Mouse (Mus musculus): ENCODE measurements around the gene Ptov1.

Ptov1 gene

GRCm38 (mm10) chr7:44869697-44870528, at the start of gene Ptov1:
Gene Ptov1, minus strand, starts transcription at chr7:44869788.
- peak; percentile 78 to 84 for DNase-seq (ENCODE audit: low spot score in 2 of 2)

GRCm38 (mm10) chr7:44919127-44919526, 49.5 kb upstream of the Ptov1 start:
- DNase-seq (ENCODE audit: low spot score in 2 of 2): no peak

- DNase-seq (ENCODE audit: low spot score in 2 of 2): no peak
Observed at GRCm38 (mm10) chr7:44918219-44918618, 48.6 kb upstream of the Ptov1 start.

- DNase-seq (ENCODE audit: low spot score in 2 of 2): no peak
Observed at GRCm38 (mm10) chr7:44916881-44917280, 47.3 kb upstream of the Ptov1 start.

GRCm38 (mm10) chr7:44916191-44916590, 46.6 kb upstream of the Ptov1 start:
- DNase-seq (ENCODE audit: low spot score in 2 of 2): no peak

GRCm38 (mm10) chr7:44915314-44915713, 45.7 kb upstream of the Ptov1 start:
- DNase-seq (ENCODE audit: low spot score in 2 of 2): no peak

- DNase-seq (ENCODE audit: low spot score in 2 of 2): no peak
Observed at GRCm38 (mm10) chr7:44914396-44914795, 44.8 kb upstream of the Ptov1 start.

GRCm38 (mm10) chr7:44908706-44909476, 39.3 kb upstream of the Ptov1 start:
- no peak for DNase-seq (ENCODE audit: low spot score in 2 of 2)

GRCm38 (mm10) chr7:44905430-44905829, 35.8 kb upstream of the Ptov1 start:
- no peak for DNase-seq (ENCODE audit: low spot score in 2 of 2)

- peak; percentile 64 to 67 for DNase-seq (ENCODE audit: low spot score in 2 of 2)
Observed at GRCm38 (mm10) chr7:44901230-44901722, 31.7 kb upstream of the Ptov1 start.

GRCm38 (mm10) chr7:44900632-44901031, 31.0 kb upstream of the Ptov1 start:
- DNase-seq (ENCODE audit: low spot score in 2 of 2): no peak

GRCm38 (mm10) chr7:44898607-44899006, 29.0 kb upstream of the Ptov1 start:
- DNase-seq (ENCODE audit: low spot score in 2 of 2): no peak

- DNase-seq (ENCODE audit: low spot score in 2 of 2): no peak
Observed at GRCm38 (mm10) chr7:44896499-44896898, 26.9 kb upstream of the Ptov1 start.

GRCm38 (mm10) chr7:44895593-44896434, 26.2 kb upstream of the Ptov1 start, which contains the start of gene Fuz:
Gene Fuz, plus strand, starts transcription at chr7:44896079.
- DNase-seq (ENCODE audit: low spot score in 2 of 2): peak; percentile 78 to 80

- no peak for DNase-seq (ENCODE audit: low spot score in 2 of 2)
Observed at GRCm38 (mm10) chr7:44895206-44895592, 25.6 kb upstream of the Ptov1 start.

GRCm38 (mm10) chr7:44894175-44894574, 24.6 kb upstream of the Ptov1 start:
- no peak for DNase-seq (ENCODE audit: low spot score in 2 of 2)

GRCm38 (mm10) chr7:44893197-44893596, 23.6 kb upstream of the Ptov1 start:
- no peak for DNase-seq (ENCODE audit: low spot score in 2 of 2)

- DNase-seq (ENCODE audit: low spot score in 2 of 2): peak; percentile 81 to 82
Observed at GRCm38 (mm10) chr7:44892276-44892921, 22.8 kb upstream of the Ptov1 start, which contains the start of gene Med25. Gene Med25, minus strand, starts transcription at chr7:44892712.

GRCm38 (mm10) chr7:44891611-44892010, 22.0 kb upstream of the Ptov1 start:
- DNase-seq (ENCODE audit: low spot score in 2 of 2): no peak

- DNase-seq (ENCODE audit: low spot score in 2 of 2): no peak
Observed at GRCm38 (mm10) chr7:44890737-44891136, 21.1 kb upstream of the Ptov1 start.

- DNase-seq (ENCODE audit: low spot score in 2 of 2): no peak
Observed at GRCm38 (mm10) chr7:44890180-44890579, 20.6 kb upstream of the Ptov1 start.

All from thymus, postnatal 10 days (tissue).